Mouse (Mus musculus): ENCODE results near the gene Pip4p1.
A peak's percentile ranks its signal among the peaks of the same experiment; 100 is the strongest.
"Not testable (repeated sequence)": the region's sequence is repeated elsewhere in the genome, so short reads cannot be mapped to it uniquely, and the experiment has no call there.

Gene Pip4p1

GRCm38 (mm10) chr14:50938940-50939339 lies 8.3 kb upstream of the Pip4p1 start:
- DNase-seq (ENCODE audit: low spot score in 2 of 2): no peak

GRCm38 (mm10) chr14:50938119-50938908 lies 7.7 kb upstream of the Pip4p1 start:
- DNase-seq (ENCODE audit: low spot score in 2 of 2): no peak

- no peak for DNase-seq (ENCODE audit: low spot score in 2 of 2)
Measured at GRCm38 (mm10) chr14:50936649-50937048, 6.0 kb upstream of the Pip4p1 start.

DNA sequence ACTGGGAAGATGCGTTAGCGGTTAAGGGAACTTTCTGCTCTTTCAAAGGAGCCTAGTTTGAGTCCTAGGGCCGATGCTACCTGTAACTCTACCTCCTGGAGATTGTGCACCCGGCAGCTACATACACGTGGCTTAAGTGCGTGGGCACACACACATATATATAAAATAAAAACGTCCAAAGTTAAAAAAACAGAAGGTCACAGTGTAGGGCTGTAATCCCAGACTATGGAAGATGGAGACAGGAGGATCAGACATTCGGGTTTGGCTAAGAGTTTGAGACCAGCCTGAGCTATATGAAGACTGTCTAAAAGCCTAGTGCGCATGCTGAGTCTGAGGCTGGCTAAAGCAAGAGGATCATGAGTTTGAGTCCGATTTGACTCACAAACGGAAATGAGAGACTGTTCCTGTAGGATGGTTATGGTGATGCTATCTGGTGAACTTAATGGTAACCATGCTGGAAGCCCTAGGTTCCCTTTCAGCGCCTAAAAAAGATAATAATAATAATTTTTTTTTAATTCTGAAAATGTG lies 901 bp upstream of the Pip4p1 start:
- DNase-seq (ENCODE audit: low spot score in 2 of 2): no peak

DNA sequence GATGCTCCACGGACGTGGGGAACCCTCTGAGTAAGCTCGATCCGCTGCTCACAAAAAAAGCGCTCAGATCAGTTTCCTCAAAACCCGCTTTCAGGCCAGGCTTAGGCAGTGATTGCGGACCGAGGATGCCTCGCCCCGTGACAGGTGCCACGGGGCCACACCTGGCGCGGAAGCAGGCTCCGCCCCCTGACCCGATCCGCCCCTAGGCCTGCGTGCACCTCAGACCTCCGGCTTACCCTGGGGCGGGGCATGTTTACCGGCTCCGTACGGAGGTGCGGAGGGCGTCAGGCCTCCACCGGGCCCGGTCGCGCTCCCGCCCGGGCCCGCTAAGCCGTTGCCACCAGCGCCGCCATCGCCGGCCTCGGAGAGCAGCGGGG lies 291 bp downstream of the Pip4p1 start:
- peak in 1 of 2 experiments; percentile 31 for DNase-seq (ENCODE audit: low spot score in 2 of 2)

DNA sequence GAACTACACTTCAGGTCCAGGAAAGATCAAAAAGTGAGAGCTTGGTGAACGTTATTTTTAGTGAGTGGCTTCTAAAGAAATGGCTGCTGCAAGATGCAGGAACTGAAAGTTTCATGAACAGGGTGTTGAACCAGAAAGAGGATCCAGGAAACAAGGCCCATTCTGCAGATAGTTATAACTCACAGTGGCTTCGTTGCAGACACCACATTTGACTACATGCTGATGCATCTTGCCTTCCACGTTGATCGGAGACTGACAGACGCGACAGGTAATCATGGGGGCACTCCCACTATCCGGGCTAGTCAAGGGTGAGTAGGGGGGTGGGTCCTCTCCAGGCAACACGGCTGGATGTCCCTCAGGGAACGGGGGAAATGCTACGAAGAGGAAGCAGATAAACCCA lies 705 bp downstream of the Pip4p1 start:
- DNase-seq (ENCODE audit: low spot score in 2 of 2): no peak

DNA sequence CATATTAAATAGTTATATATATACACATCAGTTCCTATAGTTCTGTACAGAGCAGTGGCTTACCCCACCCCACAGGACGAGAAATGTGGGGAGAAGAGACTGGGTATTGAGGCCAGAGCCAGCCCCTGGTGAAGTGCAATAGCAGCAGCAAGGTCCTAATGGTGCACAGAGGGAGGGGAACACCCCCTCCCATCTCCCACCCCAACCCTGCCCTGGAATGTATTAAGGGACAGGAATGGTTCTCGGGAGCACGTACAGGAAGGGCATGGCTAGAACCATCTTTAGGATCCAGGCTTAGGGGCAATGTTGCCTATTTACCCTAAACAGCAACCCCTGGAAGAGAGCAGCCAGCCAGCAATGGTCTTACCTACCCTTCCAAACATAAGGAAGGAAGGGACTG lies 3.3 kb downstream of the Pip4p1 start:
- no peak for DNase-seq (ENCODE audit: low spot score in 2 of 2)

GRCm38 (mm10) chr14:50925111-50925920 lies 5.3 kb downstream of the Pip4p1 start:
- DNase-seq (ENCODE audit: low spot score in 2 of 2): no peak

DNA sequence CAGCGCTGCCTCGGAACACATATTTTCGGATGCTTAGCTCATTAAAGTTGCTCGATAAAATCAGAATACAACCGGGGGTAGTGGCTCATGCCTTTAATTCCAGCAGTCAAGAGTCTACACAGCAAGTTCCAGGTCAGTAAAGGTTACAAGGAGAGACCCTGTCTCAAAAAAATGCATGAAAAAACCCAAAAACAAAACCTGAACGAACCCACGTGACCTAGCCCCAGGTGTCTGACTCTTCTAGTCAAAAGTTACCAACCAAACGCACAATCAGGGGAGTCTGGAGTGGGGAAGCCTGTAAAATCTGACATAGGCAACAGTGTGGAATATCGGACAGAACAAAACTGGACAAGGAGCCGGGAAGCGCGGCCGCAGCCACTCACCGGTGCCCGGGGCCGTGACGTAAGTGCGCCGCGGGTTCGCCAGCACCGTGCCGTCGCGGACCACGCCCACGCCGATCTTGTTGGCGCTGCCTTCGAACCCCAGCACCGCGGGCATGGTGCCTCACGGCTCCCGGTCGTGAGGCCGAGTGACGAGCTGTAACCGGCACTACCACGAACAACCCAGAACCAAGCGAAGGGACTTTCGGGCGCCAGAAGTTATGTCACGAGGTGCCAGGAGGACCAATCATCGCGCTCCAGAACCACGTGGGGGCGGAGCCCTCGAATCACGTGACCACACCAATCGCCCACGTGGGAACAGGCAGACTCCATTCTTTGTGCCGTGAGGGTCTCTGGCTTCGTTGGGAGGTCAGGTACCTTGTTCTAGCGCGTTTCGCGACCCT lies 6.2 kb downstream of the Pip4p1 start, which contains the start of the genes Osgep and Apex1:
Gene Osgep, minus strand, starts transcription at position 613 of the 784 bp plus-strand sequence.
Gene Apex1, plus strand, starts transcription at position 688 of the 784 bp plus-strand sequence.
- DNase-seq (ENCODE audit: low spot score in 2 of 2): peak; percentile 98

DNA sequence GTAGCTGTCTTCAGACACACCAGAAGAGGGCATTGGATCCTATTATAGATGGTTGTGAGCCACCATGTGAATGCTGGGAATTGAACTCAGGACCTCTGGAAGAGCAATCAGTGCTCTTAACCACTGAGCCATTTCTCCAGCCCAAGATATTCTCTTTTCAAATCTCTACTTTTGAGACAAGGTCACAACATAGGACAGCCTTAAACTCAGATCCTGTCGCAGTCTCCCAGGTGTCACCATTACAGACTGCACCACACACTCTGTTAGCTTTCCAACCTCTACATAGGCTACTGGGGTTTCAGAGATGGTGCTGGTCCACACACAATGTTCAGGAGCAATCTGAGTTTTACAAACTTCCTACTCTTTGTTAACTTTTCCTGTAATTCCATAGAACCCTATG lies 7.2 kb downstream of the Pip4p1 start:
- not testable (repeated sequence) for DNase-seq (ENCODE audit: low spot score in 2 of 2)

DNA sequence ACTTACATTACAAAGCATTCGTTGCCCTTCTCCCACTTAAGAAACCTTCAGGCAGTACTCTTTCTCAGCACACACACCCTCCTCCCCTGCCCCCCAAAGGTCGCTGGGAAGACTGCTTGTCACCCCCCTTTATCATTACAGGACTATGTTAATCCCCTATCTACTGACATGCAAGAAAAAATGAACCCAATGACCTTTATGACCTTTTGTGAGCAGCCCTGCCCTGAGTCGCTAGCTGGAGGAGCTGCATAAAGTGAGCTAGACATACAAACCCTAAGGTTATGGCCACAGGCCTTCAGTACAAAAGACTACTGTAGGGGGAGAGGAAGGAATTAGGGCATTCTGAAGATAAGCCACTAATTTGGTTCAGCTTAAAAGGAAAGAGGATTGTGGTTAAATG lies 19.3 kb downstream of the Pip4p1 start:
- DNase-seq (ENCODE audit: low spot score in 2 of 2): no peak

DNA sequence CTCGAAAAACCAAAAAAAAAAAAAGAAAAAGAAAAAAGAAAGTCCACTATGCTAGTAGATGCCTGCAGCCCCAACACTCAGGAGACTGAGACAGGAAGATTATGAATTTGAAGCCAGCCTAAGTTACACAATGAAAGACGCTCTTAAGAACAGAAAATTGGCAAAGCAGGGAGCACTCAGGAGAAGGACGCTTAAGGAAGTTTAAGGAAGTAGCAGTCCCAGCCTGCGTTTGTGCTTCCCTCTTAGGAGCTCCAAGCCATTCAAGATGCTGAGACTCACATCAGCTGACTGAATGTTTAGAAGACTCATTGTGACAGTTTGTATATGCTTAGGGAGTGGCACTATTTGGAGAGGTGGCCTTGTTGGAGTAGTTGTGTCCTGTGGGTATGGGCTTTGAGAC lies 22.5 kb downstream of the Pip4p1 start:
- DNase-seq (ENCODE audit: low spot score in 2 of 2): no peak

- not testable (repeated sequence) for DNase-seq (ENCODE audit: low spot score in 2 of 2)
Measured at GRCm38 (mm10) chr14:50905327-50905726, 25.3 kb downstream of the Pip4p1 start.

DNA sequence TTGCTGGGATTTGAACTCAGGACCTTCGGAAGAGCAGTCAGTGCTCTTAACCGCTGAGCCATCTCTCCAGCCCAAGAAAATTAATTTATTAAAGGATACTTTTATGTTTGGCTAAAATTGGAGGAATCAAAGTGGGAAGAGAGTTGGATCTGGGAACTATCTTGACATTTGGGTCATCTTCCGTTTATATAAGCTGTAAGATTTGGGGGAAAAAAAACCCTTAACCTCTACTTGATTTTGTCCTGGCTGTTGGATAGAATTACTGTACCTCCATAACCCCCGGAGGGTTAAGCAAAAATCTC lies 25.9 kb downstream of the Pip4p1 start:
- no peak for DNase-seq (ENCODE audit: low spot score in 2 of 2)

DNA sequence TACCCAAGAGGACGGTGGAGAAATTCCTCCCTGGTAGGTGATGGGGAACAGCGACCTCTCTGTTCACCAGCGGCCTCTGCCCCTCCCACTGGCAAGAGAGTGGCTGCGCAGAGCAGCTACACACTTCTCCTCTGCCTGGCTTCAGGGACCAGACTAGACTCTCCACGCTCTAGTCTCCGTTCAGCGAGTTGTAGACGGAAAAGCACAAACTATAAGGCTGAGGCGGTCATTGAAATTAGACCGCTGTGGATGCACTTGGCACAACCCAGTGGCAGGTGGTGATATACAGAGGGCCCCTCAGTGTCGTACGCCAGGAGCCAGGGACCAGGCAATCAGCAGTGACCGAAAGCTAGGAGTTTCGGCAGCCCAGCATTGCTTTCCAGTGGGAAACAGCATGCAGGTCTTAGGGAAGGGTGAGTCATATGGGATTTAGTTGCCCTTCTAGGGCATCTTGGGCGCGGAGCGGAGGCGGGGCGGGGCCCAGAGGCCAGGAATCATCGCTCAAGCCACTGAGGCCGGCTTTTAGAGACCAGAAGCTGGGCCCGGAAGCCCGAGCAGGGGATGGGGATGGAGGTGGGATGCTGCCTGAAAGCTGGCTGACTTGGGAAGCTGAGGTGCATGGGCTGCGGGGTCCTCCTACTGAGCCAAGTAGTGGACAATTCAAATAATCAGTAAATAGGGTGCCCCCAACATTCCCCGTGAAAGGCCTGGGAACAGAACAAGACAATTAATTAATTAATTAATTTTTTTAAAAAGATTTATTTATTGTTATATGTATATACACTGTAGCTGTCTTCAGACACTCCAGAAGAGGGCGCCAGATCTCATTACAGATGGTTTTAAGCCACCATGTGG lies 26.5 kb downstream of the Pip4p1 start:
- no peak for DNase-seq (ENCODE audit: low spot score in 2 of 2)

- not testable (repeated sequence) for DNase-seq (ENCODE audit: low spot score in 2 of 2)
Measured at GRCm38 (mm10) chr14:50897992-50898391, 32.7 kb downstream of the Pip4p1 start.

GRCm38 (mm10) chr14:50897374-50897765 lies 33.3 kb downstream of the Pip4p1 start, which contains the start of gene Klhl33:
Klhl33 (minus strand) TSS chr14:50897507.
- DNase-seq (ENCODE audit: low spot score in 2 of 2): no peak

DNA sequence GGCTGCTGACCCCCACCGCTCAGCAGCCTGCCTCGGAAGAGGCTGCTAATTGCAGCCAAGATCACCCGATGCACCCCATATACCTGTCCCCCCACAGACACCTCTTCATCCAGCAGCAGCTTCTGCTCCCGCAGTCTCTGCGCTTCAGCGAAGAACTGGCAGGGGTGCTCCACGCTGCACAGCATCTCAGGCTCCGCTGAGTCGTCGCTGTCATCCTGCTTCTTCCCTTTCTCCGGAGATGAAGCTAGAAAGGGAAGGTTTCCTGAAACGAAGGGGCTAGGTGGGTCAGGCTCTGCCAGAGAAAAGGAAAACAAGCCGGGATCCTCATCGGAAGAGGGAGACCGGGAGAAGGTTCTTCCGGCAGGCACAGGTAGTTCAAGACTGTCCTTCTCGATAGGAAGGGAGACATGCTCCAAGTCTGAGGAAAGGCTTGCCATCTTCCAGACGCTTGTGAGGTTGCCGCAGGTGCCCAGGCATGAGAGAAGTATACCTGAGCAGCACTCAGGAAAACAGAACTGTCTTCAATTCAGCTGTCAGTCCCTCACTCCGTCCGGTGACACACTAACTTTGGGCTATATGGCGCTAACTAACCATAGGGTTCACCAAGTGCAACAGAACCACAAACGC lies 33.8 kb downstream of the Pip4p1 start:
- DNase-seq (ENCODE audit: low spot score in 2 of 2): peak; percentile 11 to 17

- peak; percentile 14 to 18 for DNase-seq (ENCODE audit: low spot score in 2 of 2)
Measured at GRCm38 (mm10) chr14:50895985-50896746, 34.5 kb downstream of the Pip4p1 start.

GRCm38 (mm10) chr14:50895407-50895806 lies 35.2 kb downstream of the Pip4p1 start:
- DNase-seq (ENCODE audit: low spot score in 2 of 2): no peak
